Mouse (Mus musculus): ENCODE results near the gene Tshr. TPM values are rescaled to one million over a fixed set of nuclear protein-coding genes. Genes with fewer than 3 reads are reported as not detected.

Tshr gene
- not detected in 2 replicates for polyA plus RNA-seq (2012)

DNA sequence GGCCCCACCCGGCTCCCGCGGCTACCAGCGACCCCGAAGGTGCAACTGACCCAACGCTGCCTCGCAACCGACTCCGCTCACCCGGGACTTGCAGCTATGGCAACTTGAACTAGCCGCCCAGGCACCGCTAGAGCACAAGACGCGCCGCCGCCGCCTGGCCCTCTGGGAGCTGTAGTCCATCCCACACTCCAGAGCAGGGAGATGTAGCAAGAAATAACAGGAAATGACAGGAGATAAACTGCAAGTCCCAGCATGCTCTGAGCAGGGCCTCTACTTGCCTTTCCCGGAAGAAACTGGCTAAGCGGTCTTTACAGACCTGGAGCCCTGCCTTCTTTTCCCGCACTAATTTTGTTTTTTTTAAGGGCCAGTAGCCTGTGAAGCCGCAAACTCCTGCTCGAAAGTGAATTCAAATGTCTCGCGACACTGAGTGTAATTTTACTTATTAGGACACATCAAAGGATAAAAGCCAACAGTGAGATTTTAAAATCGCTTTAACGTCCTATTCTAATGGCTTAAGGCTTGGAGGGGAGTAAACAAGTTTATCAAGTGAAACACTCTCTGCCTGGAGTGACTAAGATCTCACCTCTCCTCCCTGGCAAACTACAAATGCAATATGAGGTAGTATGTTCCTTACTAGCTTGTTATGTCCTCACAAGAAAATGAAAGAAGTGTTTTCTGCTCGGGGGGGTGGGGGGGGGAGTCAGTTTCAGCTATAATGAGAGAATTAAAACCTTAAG, at the start of gene Tshr, which contains the start of gene Cep128:
TSS of gene Tshr (plus strand) at position 283 of the 737 bp plus-strand sequence.
TSS of gene Cep128 (minus strand) at position 129 of the 737 bp plus-strand sequence.
- TF ChIP-seq GATA1 (IDR thresholded peaks at IDR 0.05; ENCODE audit: low read length) = no peak

DNA sequence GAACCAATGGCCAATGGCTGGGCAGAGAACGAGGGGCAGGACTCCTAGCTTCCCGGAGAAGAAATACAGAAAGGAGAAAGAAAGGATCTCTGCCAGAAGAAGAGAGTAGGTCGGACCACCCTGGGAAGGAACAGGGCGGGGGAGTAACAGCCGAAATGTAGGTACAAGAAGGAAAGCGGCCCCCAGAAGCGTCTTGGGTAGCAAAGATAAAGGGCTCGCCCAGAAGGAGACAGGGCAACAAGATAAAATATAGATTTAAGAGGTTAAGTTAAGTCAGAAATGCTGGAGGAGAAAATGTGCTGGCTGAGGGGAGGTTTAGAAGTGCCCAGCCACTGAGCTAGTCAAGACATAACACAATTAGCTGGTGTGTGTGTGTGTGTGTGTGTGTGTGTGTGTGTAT, 30.6 kb upstream of the Tshr start:
- TF ChIP-seq GATA1 (IDR thresholded peaks at IDR 0.05; ENCODE audit: low read length) = no peak

DNA sequence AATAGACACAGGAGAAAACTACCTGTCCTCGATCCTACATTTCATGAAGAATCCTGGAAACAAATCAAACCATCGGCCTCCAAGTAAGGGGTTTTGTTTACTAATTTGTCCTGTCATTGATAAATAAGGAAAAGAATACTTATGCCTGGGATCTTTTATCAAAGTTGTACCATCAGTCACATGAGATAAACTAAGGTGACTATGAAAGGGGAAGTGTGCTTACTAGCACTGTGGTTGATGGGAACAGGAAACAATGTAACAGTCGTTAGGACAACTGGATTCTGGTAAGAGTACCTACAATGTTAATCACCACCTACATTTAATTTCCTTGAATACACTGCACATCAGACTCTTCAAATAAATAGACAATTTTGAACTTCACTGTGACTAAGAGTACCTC, 15.2 kb upstream of the Tshr start:
- no peak for TF ChIP-seq GATA1 (IDR thresholded peaks at IDR 0.05; ENCODE audit: low read length)

DNA sequence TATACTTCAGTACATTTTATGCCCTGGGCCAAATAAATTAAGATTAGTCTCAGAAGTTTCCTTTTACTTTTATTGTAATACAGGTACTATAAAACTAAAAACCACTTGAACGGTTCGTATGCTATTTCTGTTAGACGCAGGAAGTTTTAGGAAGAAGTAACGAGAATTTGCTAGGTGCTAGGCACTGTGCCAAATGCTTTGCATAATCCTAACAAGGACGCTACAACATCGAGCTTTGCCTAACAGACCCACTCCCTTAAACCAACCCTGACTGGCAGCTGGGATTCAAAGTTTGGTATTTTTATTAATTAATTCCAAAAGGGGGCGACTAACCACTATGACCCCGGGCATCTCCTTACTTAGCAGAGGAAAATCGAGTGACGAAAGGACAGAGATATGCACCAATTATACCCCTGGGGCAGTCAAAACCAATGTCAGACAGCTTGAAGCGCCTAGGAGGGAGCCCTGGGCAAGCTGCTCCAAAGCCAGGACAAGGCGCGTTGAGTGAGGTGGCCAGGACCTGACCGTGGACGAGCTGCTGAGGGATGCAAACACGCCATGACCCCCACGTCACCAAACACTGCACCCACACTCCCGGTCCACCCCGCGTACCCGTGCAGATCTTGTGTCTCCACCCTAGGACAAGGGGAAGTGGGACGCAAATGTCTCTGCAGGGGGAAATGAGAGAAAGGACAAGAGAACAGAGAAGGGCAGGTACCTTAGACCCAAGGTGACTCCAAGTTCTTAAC, 673 bp upstream of the Tshr start:
- TF ChIP-seq GATA1 (IDR thresholded peaks at IDR 0.05; ENCODE audit: low read length) = no peak

DNA sequence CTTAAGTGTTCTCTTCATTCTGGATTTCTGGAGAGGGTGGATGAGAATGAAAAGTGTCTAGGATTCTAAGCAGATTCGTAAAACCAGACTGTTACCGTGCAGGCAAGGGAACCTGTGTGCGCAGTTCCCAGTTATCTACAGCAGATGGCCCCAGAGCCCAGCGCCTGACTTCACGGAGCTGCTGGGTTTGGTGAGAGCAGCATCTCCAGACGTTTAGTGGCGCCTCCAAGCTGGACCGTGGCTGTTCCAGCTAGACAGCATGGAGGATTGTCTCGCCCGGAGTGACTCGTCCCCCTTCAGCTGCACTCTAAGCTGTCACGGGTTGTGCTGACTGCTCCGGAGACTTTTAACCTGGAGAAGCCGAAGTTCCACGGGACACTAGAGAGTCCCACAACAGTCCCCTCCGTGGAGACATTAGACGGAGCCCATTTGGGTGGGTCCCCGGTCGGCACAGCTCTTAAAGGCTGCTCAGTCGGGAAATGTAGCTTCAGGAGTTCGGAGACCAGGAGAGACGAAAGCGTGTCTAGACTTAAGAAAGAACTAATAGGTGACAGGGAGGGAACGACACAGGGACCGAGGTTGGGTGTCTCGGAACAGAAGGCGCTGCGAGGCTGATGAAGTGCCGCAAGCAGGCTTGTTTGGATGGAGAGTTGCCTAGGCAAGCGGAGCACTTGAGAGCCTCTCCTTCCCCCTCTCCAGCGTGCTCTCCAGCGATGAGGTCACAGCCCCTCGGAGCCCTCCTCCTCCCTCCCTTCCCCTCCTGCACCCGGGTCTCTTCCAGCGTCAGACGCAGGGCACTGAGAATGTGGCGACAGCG, 16.1 kb downstream of the Tshr start:
- TF ChIP-seq GATA1 (IDR thresholded peaks at IDR 0.05; ENCODE audit: low read length) = no peak

DNA sequence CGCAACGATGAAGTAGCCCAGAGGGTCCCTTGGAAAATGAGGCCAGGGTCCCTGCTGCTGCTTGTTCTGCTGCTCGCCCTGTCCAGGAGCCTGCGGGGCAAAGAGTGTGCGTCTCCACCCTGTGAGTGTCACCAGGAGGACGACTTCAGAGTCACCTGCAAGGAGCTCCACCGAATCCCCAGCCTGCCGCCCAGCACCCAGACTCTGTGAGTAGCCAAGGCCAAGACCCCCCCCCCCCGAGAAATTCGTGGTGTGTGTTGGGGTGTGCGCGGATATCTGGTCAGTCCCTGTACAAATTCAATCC, 16.6 kb downstream of the Tshr start:
- TF ChIP-seq GATA1 (IDR thresholded peaks at IDR 0.05; ENCODE audit: low read length) = no peak

DNA sequence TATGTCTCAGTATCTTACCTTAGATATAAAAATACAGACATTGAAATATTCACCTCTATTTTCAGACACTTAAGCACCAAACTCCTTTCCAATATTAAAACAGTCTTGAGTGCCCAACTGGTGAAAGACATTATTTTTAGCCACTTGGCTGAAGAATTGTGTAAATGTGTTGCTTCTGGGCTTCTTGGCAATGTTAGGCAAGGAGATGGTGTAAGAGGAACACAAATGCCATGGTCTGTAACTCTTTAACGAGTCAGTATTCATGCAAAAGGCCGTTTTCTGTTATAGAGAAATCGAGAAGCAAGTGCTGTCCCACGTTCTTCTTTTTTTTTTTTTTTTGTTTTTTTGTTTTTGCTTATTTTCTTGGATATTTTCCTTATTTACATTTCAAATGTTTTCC, 25.9 kb downstream of the Tshr start:
- TF ChIP-seq GATA1 (IDR thresholded peaks at IDR 0.05; ENCODE audit: low read length) = no peak

DNA sequence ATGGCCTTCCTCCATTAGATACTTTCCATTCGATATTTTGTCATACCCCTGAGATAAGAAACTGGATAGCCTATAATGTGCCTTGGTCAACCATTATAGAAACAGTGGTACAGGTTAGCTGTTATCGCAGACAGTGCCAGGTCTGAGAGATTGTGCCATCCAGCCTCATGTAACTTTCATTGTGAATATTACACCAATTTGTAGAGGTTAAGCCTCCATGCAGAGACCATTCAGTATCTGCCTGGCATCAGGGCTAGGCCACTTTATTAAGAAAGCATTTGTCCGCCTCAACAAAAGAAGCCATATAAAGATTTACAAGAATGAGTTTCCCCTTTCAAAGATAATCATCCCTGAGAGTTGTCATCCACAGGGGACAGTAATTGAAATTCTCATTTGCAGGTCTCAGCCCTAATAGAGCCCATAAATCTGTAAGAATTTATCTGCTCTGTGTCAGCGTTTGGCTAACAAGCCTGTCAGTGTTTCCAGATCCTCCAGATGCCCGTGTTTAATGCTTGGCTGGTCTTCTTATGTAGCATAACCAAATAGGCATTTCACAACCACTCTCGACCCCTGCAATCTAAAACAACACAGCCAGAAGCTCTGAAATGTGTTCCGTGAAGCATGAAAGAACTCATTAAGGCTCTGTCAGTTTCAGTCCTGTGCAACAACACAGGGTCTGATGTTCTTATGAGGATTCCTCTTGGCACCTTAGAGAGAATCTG, 28.3 kb downstream of the Tshr start:
- TF ChIP-seq GATA1 (IDR thresholded peaks at IDR 0.05; ENCODE audit: low read length) = no peak

DNA sequence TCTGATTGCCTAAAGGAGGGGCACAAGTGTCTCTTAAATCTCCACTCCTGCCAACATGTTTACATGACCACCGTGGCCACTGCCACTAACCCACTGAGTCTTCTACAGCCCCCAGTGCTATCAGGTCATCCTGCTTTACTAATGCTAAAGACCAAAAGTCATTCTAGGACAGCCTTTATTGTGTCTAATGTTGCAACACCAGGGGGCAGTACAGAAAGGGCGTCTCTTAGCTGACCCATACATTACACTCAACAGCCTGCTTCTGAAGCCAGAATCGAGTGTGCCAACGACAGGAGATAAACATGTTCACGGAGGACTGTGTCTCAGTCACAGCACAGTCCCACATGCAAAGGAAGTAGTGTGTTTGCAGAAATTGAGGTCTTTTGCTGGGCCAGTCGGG, 30.7 kb downstream of the Tshr start:
- no peak for TF ChIP-seq GATA1 (IDR thresholded peaks at IDR 0.05; ENCODE audit: low read length)

DNA sequence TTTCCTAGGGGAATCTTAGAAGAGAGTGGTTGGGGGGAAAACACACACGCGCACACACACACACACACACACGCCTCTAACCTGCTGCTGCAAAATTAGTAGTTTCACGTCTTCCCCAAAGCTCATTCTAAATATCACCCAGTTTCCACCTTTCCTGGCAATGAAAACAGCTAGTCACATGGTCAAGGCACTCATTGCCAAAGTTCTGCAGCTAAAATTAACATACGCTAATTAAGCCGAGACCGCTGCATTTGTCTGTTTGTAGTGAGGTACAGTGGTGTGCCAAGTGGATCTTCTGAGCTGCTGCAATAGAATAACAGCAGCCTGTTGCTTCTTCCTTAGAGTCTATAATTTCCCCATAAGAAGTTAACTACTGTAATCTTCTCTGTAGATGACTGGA, 32.5 kb downstream of the Tshr start:
- TF ChIP-seq GATA1 (IDR thresholded peaks at IDR 0.05; ENCODE audit: low read length) = no peak

DNA sequence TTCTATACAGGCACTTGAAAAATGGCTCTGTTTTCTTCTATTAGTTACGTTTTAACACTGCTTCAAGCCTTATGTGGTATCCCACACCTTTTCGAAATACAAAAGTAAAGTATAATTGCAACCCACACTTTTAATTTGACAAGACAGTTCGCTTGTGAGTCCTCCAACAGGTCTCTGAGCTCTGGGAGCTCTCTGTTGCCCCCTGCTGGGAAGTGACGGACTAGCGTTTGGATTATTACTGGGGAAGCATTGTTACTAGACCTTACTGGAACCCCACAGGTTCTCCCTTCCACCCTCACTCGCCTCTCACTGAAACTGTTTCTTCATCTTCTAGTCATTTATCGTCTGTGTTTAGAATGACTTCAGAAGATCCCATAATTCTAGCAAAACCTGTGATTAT, 34.4 kb downstream of the Tshr start:
- no peak for TF ChIP-seq GATA1 (IDR thresholded peaks at IDR 0.05; ENCODE audit: low read length)

DNA sequence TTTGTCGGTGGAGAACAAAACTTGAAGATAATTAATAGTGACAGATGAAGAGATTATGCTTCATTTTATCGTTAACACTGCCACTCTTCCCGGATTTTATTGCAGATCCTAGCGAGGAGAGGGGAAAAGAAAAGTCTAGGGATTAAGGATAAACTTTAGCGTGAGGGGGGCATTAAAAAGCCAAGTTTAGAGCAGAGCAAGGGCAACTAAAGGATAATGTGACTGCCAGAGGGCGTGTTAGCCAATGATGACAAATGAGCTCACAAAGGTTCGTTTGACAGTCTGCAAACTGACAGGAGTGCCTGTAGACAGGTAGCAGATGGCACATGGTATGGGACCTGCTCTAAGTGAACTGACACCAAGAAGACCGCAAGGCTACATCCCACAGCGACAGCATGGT, 36.9 kb downstream of the Tshr start:
- TF ChIP-seq GATA1 (IDR thresholded peaks at IDR 0.05; ENCODE audit: low read length) = no peak

DNA sequence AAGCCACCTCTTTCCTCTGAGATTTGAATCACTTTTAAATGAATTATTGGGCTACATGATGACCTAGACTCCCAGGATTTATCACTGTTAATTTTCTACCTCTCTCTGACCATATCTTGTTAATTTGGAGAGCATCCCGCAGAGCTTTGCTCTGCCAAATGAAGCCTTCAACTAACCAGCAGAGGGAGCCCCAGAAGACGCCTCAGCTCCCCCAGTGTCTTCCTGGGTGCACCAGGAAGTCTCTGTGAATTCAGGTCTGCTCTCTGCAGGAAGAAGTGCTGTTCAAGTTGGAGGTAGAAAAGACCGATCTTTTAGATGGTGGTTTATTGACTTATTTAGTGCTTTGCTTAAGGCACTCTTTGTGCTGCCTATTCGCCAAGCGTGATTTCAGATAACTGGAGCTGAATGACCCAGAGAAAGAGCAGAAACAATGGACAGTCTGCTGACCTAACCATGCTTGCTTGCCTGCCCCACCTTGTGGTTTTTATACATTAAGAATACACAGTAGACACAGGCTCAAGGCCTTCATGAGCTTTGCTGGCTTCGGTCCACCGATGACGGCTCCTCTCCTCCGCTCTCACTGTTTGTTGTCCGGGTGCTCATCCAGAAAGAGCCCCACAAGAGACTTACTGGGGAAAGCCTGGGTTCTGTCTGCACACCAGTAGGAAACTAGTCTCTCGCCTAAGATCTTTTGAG, 38.9 kb downstream of the Tshr start:
- TF ChIP-seq GATA1 (IDR thresholded peaks at IDR 0.05; ENCODE audit: low read length) = no peak

DNA sequence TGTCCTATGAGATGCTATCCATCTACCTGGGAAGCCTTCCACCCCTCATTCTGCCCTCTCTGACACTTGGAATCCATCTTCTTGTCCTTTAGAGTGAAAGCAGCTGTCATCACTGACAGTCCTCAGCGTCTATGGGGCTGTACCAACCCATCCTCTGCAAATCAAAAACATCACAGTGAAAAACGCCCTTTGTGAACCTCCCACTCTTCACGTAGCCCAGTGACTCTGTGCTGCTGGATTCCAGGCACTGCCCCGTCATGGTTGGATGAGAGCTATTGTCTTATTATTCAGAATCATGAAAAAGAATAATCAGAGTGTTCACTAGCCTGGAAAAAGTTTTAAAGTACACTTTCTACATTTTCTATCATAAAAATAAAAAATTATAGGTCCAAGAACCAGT, 42.1 kb downstream of the Tshr start:
- TF ChIP-seq GATA1 (IDR thresholded peaks at IDR 0.05; ENCODE audit: low read length) = no peak

DNA sequence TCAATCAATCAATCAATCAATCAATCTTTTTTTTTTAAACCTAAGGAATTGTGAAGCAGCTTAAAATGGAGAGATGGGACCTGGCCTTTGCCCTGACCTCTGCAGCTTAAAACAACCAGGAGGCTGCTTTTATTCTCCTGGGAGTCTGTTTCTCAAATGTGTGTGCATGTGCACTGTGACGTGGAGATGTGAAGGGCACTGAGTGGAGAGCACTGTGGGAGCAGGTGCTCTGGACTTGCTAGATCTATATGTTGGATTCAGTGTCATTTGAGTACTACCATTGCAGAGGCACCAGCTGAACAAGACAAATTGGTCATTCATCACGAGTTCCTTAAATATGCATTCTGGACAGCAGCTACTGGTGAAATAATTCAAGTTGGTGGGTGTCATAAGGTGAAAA, 42.8 kb downstream of the Tshr start:
- TF ChIP-seq GATA1 (IDR thresholded peaks at IDR 0.05; ENCODE audit: low read length) = no peak

Data from G1E-ER4 (cell line).